ENCODE assay signal across 19 mouse cellular contexts in the genomic region with DNA sequence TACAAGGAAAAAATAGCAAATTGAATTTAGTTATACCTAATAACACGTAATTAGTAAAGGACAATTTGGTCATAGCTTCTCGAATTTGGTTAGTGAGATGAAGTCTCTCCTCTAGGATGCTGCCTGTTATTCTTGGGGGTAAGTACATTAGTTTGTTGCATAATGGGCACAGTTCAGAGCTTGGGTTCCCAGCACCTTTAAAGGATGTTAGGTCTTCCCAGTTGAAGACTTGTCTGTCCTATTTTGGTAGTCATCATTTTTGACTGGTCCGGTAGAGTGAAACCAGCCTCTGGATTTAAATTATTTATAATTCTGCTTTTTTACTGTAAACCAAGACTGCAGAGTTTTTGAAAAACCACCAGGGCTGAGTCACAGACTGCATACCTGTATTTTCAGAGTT. TPM values are rescaled to one million over a fixed set of nuclear protein-coding genes. Genes with fewer than 3 reads are reported as not detected.
DNase-seq lines count a peak whose midpoint lies in the region; ATAC-seq and TF ChIP-seq lines count a peak whose summit lies in the region.
"Had no signal": no experiment of that assay in that cellular context is flagged by ENCODE, and none has a peak within 500 bp of the region (broad histone marks: within the 10 kb centered on the region; RNA-seq: fewer than 3 reads in every experiment).

No protein-coding gene starts in this region.

- H3K4me1 ChIP-seq in cerebellum, adult 2 months (ENCODE audit: control insufficient read depth, insufficient read depth, low read length), result peaks cover 16% of the 10 kb centered on the region
- H3K4me1 ChIP-seq in hindbrain, postnatal 0 days (ENCODE audit: insufficient read depth, low read length), result no peaks in the 10 kb centered on the region
- H3K4me1 ChIP-seq in neural tube, embryonic 14.5 days (ENCODE audit: control insufficient read depth, insufficient read depth, low read length), result 0 out of 2 replicates have a peak, but pooled peaks cover 7% of the 10 kb centered on the region

- H3K9ac ChIP-seq in hindbrain, postnatal 0 days (replicated peaks; ENCODE audit: low read length), result no peak overlapping the region
- H3K9ac ChIP-seq in neural tube, embryonic 14.5 days (replicated peaks; ENCODE audit: low read depth, low read length), result no peak overlapping the region
- H3K9ac ChIP-seq: limb, embryonic 12.5 days; liver, embryonic 14.5 days had no signal

- H3K9me3 ChIP-seq in hindbrain, postnatal 0 days (ENCODE audit: low read length), result no peaks in the 10 kb centered on the region
- H3K9me3 ChIP-seq in neural tube, embryonic 14.5 days (ENCODE audit: control insufficient read depth, low read length), result no peaks in the 10 kb centered on the region
- H3K9me3 ChIP-seq: heart, embryonic 10.5 days; limb, embryonic 12.5 days; megakaryocyte, embryonic 14.5 days had no signal

- no peaks in the 10 kb centered on the region for H3K27me3 ChIP-seq in cerebellum, adult 2 months (ENCODE audit: control insufficient read depth, insufficient read depth, low read length)
- no peaks in the 10 kb centered on the region for H3K27me3 ChIP-seq in hindbrain, postnatal 0 days (ENCODE audit: insufficient read depth, low read length)
- H3K27me3 ChIP-seq in neural tube, embryonic 14.5 days (ENCODE audit: control insufficient read depth, insufficient read depth, low read length), result peaks cover 3% of the 10 kb centered on the region; the same call in 1 of the 2 replicates

- no peaks in the 10 kb centered on the region for H3K36me3 ChIP-seq in hindbrain, postnatal 0 days (ENCODE audit: insufficient read depth, low read length)
- no peaks in the 10 kb centered on the region for H3K36me3 ChIP-seq in neural tube, embryonic 14.5 days (ENCODE audit: control insufficient read depth, insufficient read depth, low read length)
- H3K36me3 ChIP-seq: G1E; heart, embryonic 10.5 days; limb, embryonic 12.5 days had no signal

- no peak for TF ChIP-seq POLR2A in cerebellum, adult 2 months (IDR thresholded peaks at IDR 0.05; ENCODE audit: borderline replicate concordance, insufficient read depth, low read length)

- DNase-seq in cerebellum, adult 2 months, result peak in 1 of 2 experiments; percentile 63
- DNase-seq in cerebellum, adult 11 months, result no peak
- DNase-seq in layer of hippocampus, adult 2 months (ENCODE audit: low spot score in 2 of 2), result no peak
- no peak for DNase-seq in layer of hippocampus, adult 18-20 months (ENCODE audit: low spot score in 2 of 2)
- DNase-seq in hindbrain, postnatal 0 days (ENCODE audit: low spot score), result no peak
- no peak for DNase-seq in left cerebral cortex, adult 9 months (ENCODE audit: low spot score in 2 of 2)
- DNase-seq: gastrocnemius, postnatal 25 days; heart, postnatal 10 days; layer of hippocampus, postnatal 36 days had no signal

- H3K4me3 ChIP-seq in cerebellum, adult 2 months (replicated peaks; ENCODE audit: insufficient read depth, low read depth, low read length), result peak overlapping the region; percentile 71
- H3K4me3 ChIP-seq in layer of hippocampus, adult 2 months, result peak overlapping the region; percentile 84
- H3K4me3 ChIP-seq in hindbrain, postnatal 0 days (ENCODE audit: low read length), result peak overlapping the region; percentile 77
- peak overlapping the region; percentile 79 for H3K4me3 ChIP-seq in neural tube, embryonic 14.5 days (ENCODE audit: low read depth, low read length)
- H3K4me3 ChIP-seq: heart, embryonic 10.5 days; limb, embryonic 12.5 days; megakaryocyte, embryonic 14.5 days had no signal

- H3K27ac ChIP-seq in cerebellum, adult 2 months (ENCODE audit: insufficient read depth, low read length), result peak overlapping the region; percentile 51; the same call in 1 of the 2 replicates
- peak overlapping the region; percentile 94 for H3K27ac ChIP-seq in layer of hippocampus, adult 2 months
- no peak overlapping the region for H3K27ac ChIP-seq in hindbrain, postnatal 0 days
- H3K27ac ChIP-seq in neural tube, embryonic 14.5 days (ENCODE audit: low read depth, low read length), result no peak overlapping the region
- H3K27ac ChIP-seq: heart, embryonic 10.5 days; limb, embryonic 12.5 days; liver, embryonic 14.5 days; stomach, postnatal 0 days had no signal

- H3K4me2 ChIP-seq in hindbrain, postnatal 0 days (ENCODE audit: low read depth, low read length), result peak overlapping the region; percentile 96
- H3K4me2 ChIP-seq in neural tube, embryonic 14.5 days (ENCODE audit: low read depth, low read length), result peak overlapping the region; percentile 35

- ATAC-seq in hindbrain, postnatal 0 days, result no peak
- no peak for ATAC-seq in neural tube, embryonic 14.5 days (ENCODE audit: low read depth)
- ATAC-seq in granulocyte monocyte progenitor cell, adult 5-6 weeks (replicated peaks; ENCODE audit: poor library complexity, severe bottlenecking), result no peak
- ATAC-seq: CD4-positive, CD25-positive, alpha-beta regulatory T cell, adult 4 months; lung, postnatal 0 days had no signal

- no peak for TF ChIP-seq CTCF in cerebellum, adult 2 months (IDR thresholded peaks at IDR 0.05; ENCODE audit: borderline replicate concordance, insufficient read depth, low read depth, low read length)
- TF ChIP-seq CTCF in layer of hippocampus, adult 2 months (conservative IDR thresholded peaks at IDR 0.05), result no peak
- no peak for TF ChIP-seq CTCF in hindbrain, postnatal 0 days (IDR thresholded peaks at IDR 0.05; ENCODE audit: low read depth)

- WGBS in cerebellum, adult 2 months, result 17% methylated on average over 3 of the region's 3 CpGs
- 90% methylated on average over 3 of the region's 3 CpGs for WGBS in hindbrain, postnatal 0 days
- WGBS in neural tube, embryonic 14.5 days, result 90% methylated on average over 3 of the region's 3 CpGs

RNA-seq across cellular contexts. Expression of gene Cnr1, which starts 3.3 kb away (rescaled TPM):
- polyA plus RNA-seq in cerebellum, adult 2 months (2012; rRNA removed), result 137 and 155 TPM in 2 replicates
- 100 to 1,000 TPM; 175 to 181 TPM for total RNA-seq in layer of hippocampus, adult 2 months (2021)
- 100 to 1,000 TPM; 179 to 185 TPM for total RNA-seq in layer of hippocampus, adult 18-20 months (2021)
- total RNA-seq in hindbrain, postnatal 0 days (2014; rRNA removed), result 112 and 121 TPM in 2 replicates
- 34.9 and 35.3 TPM in 2 replicates for polyA plus RNA-seq in hindbrain, postnatal 0 days (2015; fragmentation: Nextera tagmentation; extraction: Ambion mirVana)
- 74.6 and 88.0 TPM in 2 replicates for polyA plus RNA-seq in neural tube, embryonic 14.5 days (2014; fragmentation: Nextera tagmentation; extraction: Ambion mirVana)
- total RNA-seq in granulocyte monocyte progenitor cell, adult 5-6 weeks (2014; fragmentation: Nextera tagmentation), result not detected in 2 replicates
- not detected in 2 replicates for total RNA-seq in granulocyte monocyte progenitor cell, adult 5-6 weeks (2017)
- polyA plus RNA-seq: CD4-positive, CD25-positive, alpha-beta regulatory T cell, adult 4 months; G1E had no signal

Comparison
In these comparisons a context has a peak if more than half of its experiments do, and no peak if none do; other contexts are left out.
1. H3K27ac ChIP-seq: peak in cerebellum, adult 2 months (single experiment) and layer of hippocampus, adult 2 months (single experiment); none in hindbrain, postnatal 0 days (single experiment) and neural tube, embryonic 14.5 days (single experiment).
2. RNA of gene Cnr1, which starts 3.3 kb away (total RNA-seq): 179 to 185 TPM in layer of hippocampus, adult 18-20 months, 175 to 181 TPM in layer of hippocampus, adult 2 months and 112 to 121 TPM in hindbrain, postnatal 0 days; not detected in granulocyte monocyte progenitor cell, adult 5-6 weeks; every median in the first group is over 100 times any median in the second.
3. Peak in every context shown above with its lines, with median percentiles within 50 percentile points of each other: H3K4me3 ChIP-seq.